Mouse (Mus musculus) kidney, adult 2 months (tissue): ENCODE data around the gene Gm5460.

Experiments
- CTCF ChIP-seq: fragments of 200-500 bp; conservative IDR thresholded peaks from 2 replicates; pipeline ENCODE4 v1.5.1; 2011; ENCODE audit warnings: low read depth, mild to moderate bottlenecking, control low read depth, low read length, moderate library complexity, mixed read lengths; ENCODE audit not compliant: insufficient read depth, insufficient read length
- POLR2A ChIP-seq: fragments of 200-500 bp; IDR thresholded peaks from one replicate; pipeline ENCODE4 v1.6.1; 2011; ENCODE audit warnings: low read depth, low read length, control low read depth

GRCm38 (mm10) chr14:33993521-33994289, 22.9 kb upstream of the Gm5460 start:
- TF ChIP-seq CTCF (no peak), POLR2A (no peak)
